Mouse (Mus musculus): ENCODE measurements around the gene Prph2. TPM values are rescaled to one million over a fixed set of nuclear protein-coding genes. Genes with fewer than 3 reads are reported as not detected.
A peak's percentile ranks its signal among the peaks of the same experiment; 100 is the strongest.

Prph2 gene
- polyA plus RNA-seq, 1 experiment from 2014 or later: not detected

DNA sequence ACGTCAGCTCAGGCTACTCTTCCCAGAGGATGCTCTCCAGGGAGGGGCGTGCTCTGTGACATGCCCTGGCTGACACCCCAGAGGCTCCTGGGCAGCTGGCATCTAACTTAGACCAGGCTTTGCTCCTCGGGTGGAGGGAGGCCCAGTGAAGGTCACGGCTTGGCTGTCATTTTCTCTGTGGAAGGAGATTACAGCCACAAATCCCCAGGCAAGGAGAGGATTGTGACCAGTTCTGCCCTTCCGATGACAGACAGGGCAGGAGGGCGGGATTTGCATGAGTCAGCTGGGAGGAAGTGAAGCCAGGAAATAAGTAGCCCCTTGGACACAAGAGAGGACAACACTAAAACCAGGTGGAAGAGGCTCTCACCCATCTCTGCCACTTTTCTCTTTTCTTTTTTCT, 2.1 kb downstream of the Prph2 start:
- Histone ChIP-seq H3K9me3 (replicated peaks; ENCODE audit: control insufficient read depth, low read length) (no peaks in the 10 kb centered on the region), H3K4me3 (ENCODE audit: low read length) (no peak overlapping the region), H3K27me3 (ENCODE audit: control insufficient read depth, insufficient read depth, low read length) (no peaks in the 10 kb centered on the region), H3K4me1 (ENCODE audit: control insufficient read depth, insufficient read depth, low read length) (peaks cover 10% of the 10 kb centered on the region), H3K9ac (ENCODE audit: low read length) (peak overlapping the region; percentile 38; the same call in 1 of the 2 replicates), H3K36me3 (ENCODE audit: control insufficient read depth, insufficient read depth) (no peaks in the 10 kb centered on the region), H3K27ac (ENCODE audit: low read length) (no peak overlapping the region), H3K4me2 (ENCODE audit: low read depth, low read length) (peak overlapping the region; percentile 18; the same call in 1 of the 2 replicates)
- WGBS: 19% methylated on average over 6 of the region's 6 CpGs
- ATAC-seq (replicated peaks; ENCODE audit: extremely low read depth, insufficient read depth, low FRiP score): peak; percentile 32; the same call in 1 of the 2 replicates

- Histone ChIP-seq H3K9ac (ENCODE audit: low read length) (no peak overlapping the region), H3K4me3 (ENCODE audit: low read length) (no peak overlapping the region), H3K27ac (ENCODE audit: low read length) (no peak overlapping the region), H3K4me1 (ENCODE audit: control insufficient read depth, insufficient read depth, low read length) (peaks cover 10% of the 10 kb centered on the region), H3K36me3 (ENCODE audit: control insufficient read depth, insufficient read depth) (no peaks in the 10 kb centered on the region), H3K4me2 (ENCODE audit: low read depth, low read length) (no peak overlapping the region), H3K27me3 (ENCODE audit: control insufficient read depth, insufficient read depth, low read length) (no peaks in the 10 kb centered on the region), H3K9me3 (replicated peaks; ENCODE audit: control insufficient read depth, low read length) (no peaks in the 10 kb centered on the region)
- 57% methylated on average over 3 of the region's 3 CpGs for WGBS
- ATAC-seq (replicated peaks; ENCODE audit: extremely low read depth, insufficient read depth, low FRiP score): no peak
These were observed 4.9 kb downstream of the Prph2 start for GRCm38 (mm10) chr17:46915129-46915528.

DNA sequence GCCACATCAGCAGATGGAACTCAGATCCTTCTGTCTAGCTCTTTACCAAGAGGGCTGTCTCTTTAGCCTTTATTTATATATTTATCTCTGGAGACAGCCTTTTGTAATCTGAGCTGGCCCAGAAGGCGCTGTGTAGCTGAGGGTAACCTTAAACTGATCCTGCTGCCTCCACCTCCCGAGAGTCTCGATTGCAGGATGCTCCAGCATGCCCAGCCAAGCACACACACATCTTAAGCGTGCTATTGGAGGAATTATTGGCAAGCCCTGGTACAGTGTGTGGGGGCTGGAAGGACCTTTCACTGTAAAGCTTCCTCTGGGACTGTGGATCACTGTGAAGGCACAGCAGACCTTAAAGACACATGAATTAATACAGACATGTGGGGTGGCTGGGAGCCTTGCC, 8.7 kb downstream of the Prph2 start:
- Histone ChIP-seq H3K27ac (ENCODE audit: low read length) (no peak overlapping the region), H3K27me3 (ENCODE audit: control insufficient read depth, insufficient read depth, low read length) (no peaks in the 10 kb centered on the region), H3K4me3 (ENCODE audit: low read length) (no peak overlapping the region), H3K4me1 (ENCODE audit: control insufficient read depth, insufficient read depth, low read length) (no peaks in the 10 kb centered on the region), H3K9ac (ENCODE audit: low read length) (no peak overlapping the region), H3K36me3 (ENCODE audit: control insufficient read depth, insufficient read depth) (no peaks in the 10 kb centered on the region), H3K9me3 (replicated peaks; ENCODE audit: control insufficient read depth, low read length) (no peaks in the 10 kb centered on the region), H3K4me2 (ENCODE audit: low read depth, low read length) (no peak overlapping the region)
- peak; percentile 29; the same call in 1 of the 2 replicates for ATAC-seq (replicated peaks; ENCODE audit: extremely low read depth, insufficient read depth, low FRiP score)
- WGBS: 28% methylated on average over 4 of the region's 4 CpGs

DNA sequence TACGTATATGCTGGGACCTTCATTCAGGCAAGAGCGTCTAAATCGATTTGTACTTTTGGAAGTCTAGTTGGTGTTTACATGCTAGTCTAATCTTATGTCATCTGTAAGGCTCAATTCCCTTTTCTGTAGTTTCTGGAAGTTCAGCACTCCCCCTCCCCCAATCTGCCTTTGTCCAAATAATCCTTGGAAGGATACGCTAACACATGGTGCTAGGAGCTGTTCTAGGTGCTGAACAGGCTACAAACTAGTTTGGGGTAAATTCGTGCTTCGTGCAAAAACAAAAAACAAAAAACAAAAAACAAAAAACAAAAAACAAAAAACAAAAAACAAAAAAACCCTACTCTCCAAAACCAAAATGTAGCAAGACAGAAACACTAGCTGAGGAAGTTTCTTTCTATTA, 10.6 kb downstream of the Prph2 start:
- Histone ChIP-seq H3K27me3 (ENCODE audit: control insufficient read depth, insufficient read depth, low read length) (no peaks in the 10 kb centered on the region), H3K9ac (ENCODE audit: low read length) (no peak overlapping the region), H3K4me3 (ENCODE audit: low read length) (no peak overlapping the region), H3K9me3 (replicated peaks; ENCODE audit: control insufficient read depth, low read length) (no peaks in the 10 kb centered on the region), H3K4me1 (ENCODE audit: control insufficient read depth, insufficient read depth, low read length) (no peaks in the 10 kb centered on the region), H3K27ac (ENCODE audit: low read length) (no peak overlapping the region), H3K4me2 (ENCODE audit: low read depth, low read length) (no peak overlapping the region), H3K36me3 (ENCODE audit: control insufficient read depth, insufficient read depth) (no peaks in the 10 kb centered on the region)
- no peak for ATAC-seq (replicated peaks; ENCODE audit: extremely low read depth, insufficient read depth, low FRiP score)
- 56% methylated on average over 6 of the region's 6 CpGs for WGBS

GRCm38 (mm10) chr17:46926192-46926591, 15.9 kb downstream of the Prph2 start:
- ATAC-seq (replicated peaks; ENCODE audit: extremely low read depth, insufficient read depth, low FRiP score): no peak
- H3K9ac ChIP-seq (ENCODE audit: low read length): no peak overlapping the region
- H3K36me3 ChIP-seq (ENCODE audit: control insufficient read depth, insufficient read depth): peaks cover 20% of the 10 kb centered on the region
- 51% methylated on average over 5 of the region's 6 CpGs for WGBS
- no peaks in the 10 kb centered on the region for H3K9me3 ChIP-seq (replicated peaks; ENCODE audit: control insufficient read depth, low read length)
- H3K27ac ChIP-seq (ENCODE audit: low read length): no peak overlapping the region
- no peak overlapping the region for H3K4me3 ChIP-seq (ENCODE audit: low read length)
- H3K4me1 ChIP-seq (ENCODE audit: control insufficient read depth, insufficient read depth, low read length): no peaks in the 10 kb centered on the region
- no peak overlapping the region for H3K4me2 ChIP-seq (ENCODE audit: low read depth, low read length)
- H3K27me3 ChIP-seq (ENCODE audit: control insufficient read depth, insufficient read depth, low read length): no peaks in the 10 kb centered on the region

GRCm38 (mm10) chr17:46926941-46927340, 16.7 kb downstream of the Prph2 start:
- H3K27me3 ChIP-seq (ENCODE audit: control insufficient read depth, insufficient read depth, low read length): no peaks in the 10 kb centered on the region
- H3K4me2 ChIP-seq (ENCODE audit: low read depth, low read length): no peak overlapping the region
- H3K9me3 ChIP-seq (replicated peaks; ENCODE audit: control insufficient read depth, low read length): no peaks in the 10 kb centered on the region
- WGBS: 57% methylated on average over 3 of the region's 3 CpGs
- no peak overlapping the region for H3K9ac ChIP-seq (ENCODE audit: low read length)
- H3K27ac ChIP-seq (ENCODE audit: low read length): no peak overlapping the region
- no peak overlapping the region for H3K4me3 ChIP-seq (ENCODE audit: low read length)
- H3K4me1 ChIP-seq (ENCODE audit: control insufficient read depth, insufficient read depth, low read length): no peaks in the 10 kb centered on the region
- H3K36me3 ChIP-seq (ENCODE audit: control insufficient read depth, insufficient read depth): peaks cover 22% of the 10 kb centered on the region
- ATAC-seq (replicated peaks; ENCODE audit: extremely low read depth, insufficient read depth, low FRiP score): no peak

GRCm38 (mm10) chr17:46927781-46928180, 17.5 kb downstream of the Prph2 start:
- no peaks in the 10 kb centered on the region for H3K4me1 ChIP-seq (ENCODE audit: control insufficient read depth, insufficient read depth, low read length)
- H3K27me3 ChIP-seq (ENCODE audit: control insufficient read depth, insufficient read depth, low read length): no peaks in the 10 kb centered on the region
- WGBS: 91% methylated on average over 5 of the region's 5 CpGs
- no peak overlapping the region for H3K27ac ChIP-seq (ENCODE audit: low read length)
- no peaks in the 10 kb centered on the region for H3K9me3 ChIP-seq (replicated peaks; ENCODE audit: control insufficient read depth, low read length)
- no peak for ATAC-seq (replicated peaks; ENCODE audit: extremely low read depth, insufficient read depth, low FRiP score)
- H3K36me3 ChIP-seq (ENCODE audit: control insufficient read depth, insufficient read depth): peaks cover 31% of the 10 kb centered on the region
- no peak overlapping the region for H3K4me2 ChIP-seq (ENCODE audit: low read depth, low read length)
- H3K9ac ChIP-seq (ENCODE audit: low read length): no peak overlapping the region
- H3K4me3 ChIP-seq (ENCODE audit: low read length): no peak overlapping the region

- no peak for ATAC-seq (replicated peaks; ENCODE audit: extremely low read depth, insufficient read depth, low FRiP score)
- no peak overlapping the region for H3K9ac ChIP-seq (ENCODE audit: low read length)
- no peaks in the 10 kb centered on the region for H3K27me3 ChIP-seq (ENCODE audit: control insufficient read depth, insufficient read depth, low read length)
- H3K27ac ChIP-seq (ENCODE audit: low read length): no peak overlapping the region
- H3K4me3 ChIP-seq (ENCODE audit: low read length): no peak overlapping the region
- no peaks in the 10 kb centered on the region for H3K9me3 ChIP-seq (replicated peaks; ENCODE audit: control insufficient read depth, low read length)
- no peaks in the 10 kb centered on the region for H3K4me1 ChIP-seq (ENCODE audit: control insufficient read depth, insufficient read depth, low read length)
- WGBS: 90% methylated on average over 12 of the region's 12 CpGs
- peaks cover 45% of the 10 kb centered on the region for H3K36me3 ChIP-seq (ENCODE audit: control insufficient read depth, insufficient read depth)
- H3K4me2 ChIP-seq (ENCODE audit: low read depth, low read length): no peak overlapping the region
These were observed 19.0 kb downstream of the Prph2 start for GRCm38 (mm10) chr17:46929277-46929676.

GRCm38 (mm10) chr17:46929897-46930296, 19.6 kb downstream of the Prph2 start:
- Histone ChIP-seq H3K4me3 (ENCODE audit: low read length) (no peak overlapping the region), H3K36me3 (ENCODE audit: control insufficient read depth, insufficient read depth) (peaks cover 49% of the 10 kb centered on the region), H3K27me3 (ENCODE audit: control insufficient read depth, insufficient read depth, low read length) (no peaks in the 10 kb centered on the region), H3K9ac (ENCODE audit: low read length) (no peak overlapping the region), H3K9me3 (replicated peaks; ENCODE audit: control insufficient read depth, low read length) (no peaks in the 10 kb centered on the region), H3K4me2 (ENCODE audit: low read depth, low read length) (no peak overlapping the region), H3K4me1 (ENCODE audit: control insufficient read depth, insufficient read depth, low read length) (no peaks in the 10 kb centered on the region), H3K27ac (ENCODE audit: low read length) (no peak overlapping the region)
- ATAC-seq (replicated peaks; ENCODE audit: extremely low read depth, insufficient read depth, low FRiP score): no peak
- 87% methylated on average over 7 of the region's 7 CpGs for WGBS

GRCm38 (mm10) chr17:46932961-46933360, 22.7 kb downstream of the Prph2 start:
- H3K9ac ChIP-seq (ENCODE audit: low read length): no peak overlapping the region
- H3K27me3 ChIP-seq (ENCODE audit: control insufficient read depth, insufficient read depth, low read length): no peaks in the 10 kb centered on the region
- H3K4me1 ChIP-seq (ENCODE audit: control insufficient read depth, insufficient read depth, low read length): no peaks in the 10 kb centered on the region
- no peak overlapping the region for H3K4me2 ChIP-seq (ENCODE audit: low read depth, low read length)
- H3K36me3 ChIP-seq (ENCODE audit: control insufficient read depth, insufficient read depth): peaks cover 74% of the 10 kb centered on the region
- no peaks in the 10 kb centered on the region for H3K9me3 ChIP-seq (replicated peaks; ENCODE audit: control insufficient read depth, low read length)
- WGBS: 85% methylated on average over 5 of the region's 5 CpGs
- no peak for ATAC-seq (replicated peaks; ENCODE audit: extremely low read depth, insufficient read depth, low FRiP score)
- no peak overlapping the region for H3K4me3 ChIP-seq (ENCODE audit: low read length)
- no peak overlapping the region for H3K27ac ChIP-seq (ENCODE audit: low read length)
